Mouse (Mus musculus) olfactory bulb, adult 2 months (tissue): ENCODE measurements at regions not wholly inside any gene's neighbourhood (a gene's known extent, or its start where the extent isn't known, plus 50 kb on each side); places are given as distances from the start of the nearest gene placed in this dataset.

Experiments used
- CTCF ChIP-seq: fragments of 200-500 bp; IDR thresholded peaks from 2 replicates; pipeline ENCODE4 v1.5.1; 2012; ENCODE audit warnings: low read depth, mild to moderate bottlenecking, low read length, moderate library complexity; ENCODE audit not compliant: insufficient read depth
- POLR2A ChIP-seq: fragments of 200-500 bp; IDR thresholded peaks from 2 replicates; pipeline ENCODE4 v1.6.1; 2012; ENCODE audit warnings: mild to moderate bottlenecking, low read depth, low read length, moderate library complexity; ENCODE audit not compliant: insufficient read depth

DNA sequence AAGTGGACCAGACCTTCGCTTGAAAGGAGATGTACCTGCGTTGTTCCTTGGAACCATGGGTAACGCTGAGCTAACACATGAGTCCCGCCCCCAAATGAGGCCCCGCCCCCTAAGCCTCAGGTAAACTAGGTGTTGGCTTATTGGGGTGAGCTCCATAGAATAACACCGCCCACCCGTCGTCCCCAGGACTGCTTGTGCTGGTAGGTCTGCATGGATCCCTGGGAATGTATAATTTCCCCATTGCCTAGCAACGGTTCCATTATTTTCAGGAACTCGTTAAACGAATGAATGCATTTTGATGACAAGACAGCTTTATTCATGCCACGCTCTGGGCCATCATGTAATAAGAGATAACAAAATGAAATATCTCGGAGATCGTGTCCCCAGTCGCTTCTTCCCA lies 161.0 kb upstream of the Trpc7 start:
- TF ChIP-seq POLR2A (no peak), CTCF (no peak)
